Mouse (Mus musculus) brain, embryonic 14.5 days (tissue): ENCODE data around the gene Ahdc1. TPM values are rescaled to one million over a fixed set of nuclear protein-coding genes. Genes with fewer than 3 reads are reported as not detected.

Experiments used
- DNase-seq: peaks from one replicate; pipeline ENCODE4 v3.0.0-alpha.2; 2011; ENCODE audit warnings: low read depth
- CTCF ChIP-seq: fragments of 200-500 bp; IDR thresholded peaks from 2 replicates; pipeline ENCODE4 v1.5.1; 2012; ENCODE audit warnings: inconsistent platforms, mild to moderate bottlenecking, moderate library complexity, borderline replicate concordance; ENCODE audit not compliant: insufficient read depth, insufficient read length; ENCODE audit errors: extremely low read depth
- POLR2A ChIP-seq: fragments of 200-500 bp; IDR thresholded peaks from 2 replicates; pipeline ENCODE4 v1.6.1; 2012; ENCODE audit warnings: mild to moderate bottlenecking, inconsistent platforms, borderline replicate concordance; ENCODE audit not compliant: poor library complexity, insufficient read depth, insufficient read length, severe bottlenecking; ENCODE audit errors: extremely low read depth
- polyA plus RNA-seq: library from polyadenylated mRNA; depleted of rRNA; stranded (reverse); fragments of >200 nt; gene quantifications from 2 replicates; pipeline ENCODE4 v1.2.3, GENCODE M21; 2012

Gene Ahdc1
- polyA plus RNA-seq, 1 experiment = 43.2 TPM

- no peak for DNase-seq
- TF ChIP-seq POLR2A (no peak), CTCF (no peak)
Observed at GRCm38 (mm10) chr4:133045771-133046474, 34.9 kb downstream of the Ahdc1 start.

- no peak for DNase-seq
- no peak for TF ChIP-seq CTCF
Observed at GRCm38 (mm10) chr4:133046691-133047352, 35.8 kb downstream of the Ahdc1 start.

- DNase-seq = peak; percentile 88
- TF ChIP-seq POLR2A (no peak), CTCF (no peak)
Observed at GRCm38 (mm10) chr4:133047353-133048105, 36.5 kb downstream of the Ahdc1 start.

GRCm38 (mm10) chr4:133049071-133049920 lies 38.2 kb downstream of the Ahdc1 start:
- DNase-seq = peak; percentile 77

GRCm38 (mm10) chr4:133050196-133050836 lies 39.3 kb downstream of the Ahdc1 start:
- TF ChIP-seq CTCF (no peak), POLR2A (no peak)
- DNase-seq = no peak

More at GRCm38 (mm10) chr4:133049071-133049920, 38.2 kb downstream of the Ahdc1 start:
- no peak for TF ChIP-seq CTCF
- no peak for TF ChIP-seq POLR2A

- no peak for TF ChIP-seq POLR2A
- no peak for TF ChIP-seq CTCF
- no peak for DNase-seq
Observed at GRCm38 (mm10) chr4:133050837-133051549, 39.9 kb downstream of the Ahdc1 start.

- no peak for TF ChIP-seq CTCF
- DNase-seq = peak; percentile 40
Observed at GRCm38 (mm10) chr4:133051550-133051865, 40.4 kb downstream of the Ahdc1 start.

GRCm38 (mm10) chr4:133052029-133052745 lies 41.1 kb downstream of the Ahdc1 start:
- no peak for TF ChIP-seq POLR2A
- no peak for TF ChIP-seq CTCF
- peak; percentile 39 for DNase-seq

- DNase-seq = no peak
- no peak for TF ChIP-seq POLR2A
- no peak for TF ChIP-seq CTCF
Observed at GRCm38 (mm10) chr4:133052995-133053572, 42.0 kb downstream of the Ahdc1 start.

GRCm38 (mm10) chr4:133054530-133054929 lies 43.5 kb downstream of the Ahdc1 start:
- no peak for TF ChIP-seq POLR2A
- no peak for TF ChIP-seq CTCF

More at GRCm38 (mm10) chr4:133054530-133054929, 43.5 kb downstream of the Ahdc1 start:
- DNase-seq = no peak
